Mouse (Mus musculus): ENCODE measurements around the gene Mfsd14a.

Gene Mfsd14a

DNA sequence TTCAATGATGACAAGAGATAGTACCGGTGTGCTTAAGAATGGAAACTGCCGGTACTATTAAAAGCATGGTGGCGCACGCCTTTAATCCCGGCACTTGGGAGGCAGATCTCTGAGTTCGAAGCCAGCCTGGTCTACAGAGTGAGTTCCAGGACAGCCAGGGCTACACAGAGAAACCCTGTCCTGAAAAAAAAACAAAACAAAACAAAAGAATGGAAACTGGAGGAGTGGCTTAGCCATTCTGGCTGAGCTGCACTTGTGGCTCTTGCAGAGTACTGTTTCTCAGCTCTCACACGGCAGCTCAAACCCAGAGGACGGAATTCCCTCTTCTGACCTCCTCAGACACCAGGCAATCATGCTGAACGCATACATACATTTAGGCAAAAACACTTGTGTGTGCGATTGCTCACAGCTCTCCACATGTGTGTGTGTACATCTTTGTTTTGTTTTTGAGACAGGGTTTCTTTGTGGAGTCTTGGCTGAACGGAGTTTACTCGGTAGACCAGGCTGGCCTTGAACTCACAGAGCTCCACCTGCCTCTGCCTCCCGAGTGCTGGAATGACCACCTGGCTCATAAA is 2.5 kb downstream of the Mfsd14a start:
- no peak for TF ChIP-seq GATA4 (IDR thresholded peaks at IDR 0.05; ENCODE audit: insufficient replicate concordance, low read length)

DNA sequence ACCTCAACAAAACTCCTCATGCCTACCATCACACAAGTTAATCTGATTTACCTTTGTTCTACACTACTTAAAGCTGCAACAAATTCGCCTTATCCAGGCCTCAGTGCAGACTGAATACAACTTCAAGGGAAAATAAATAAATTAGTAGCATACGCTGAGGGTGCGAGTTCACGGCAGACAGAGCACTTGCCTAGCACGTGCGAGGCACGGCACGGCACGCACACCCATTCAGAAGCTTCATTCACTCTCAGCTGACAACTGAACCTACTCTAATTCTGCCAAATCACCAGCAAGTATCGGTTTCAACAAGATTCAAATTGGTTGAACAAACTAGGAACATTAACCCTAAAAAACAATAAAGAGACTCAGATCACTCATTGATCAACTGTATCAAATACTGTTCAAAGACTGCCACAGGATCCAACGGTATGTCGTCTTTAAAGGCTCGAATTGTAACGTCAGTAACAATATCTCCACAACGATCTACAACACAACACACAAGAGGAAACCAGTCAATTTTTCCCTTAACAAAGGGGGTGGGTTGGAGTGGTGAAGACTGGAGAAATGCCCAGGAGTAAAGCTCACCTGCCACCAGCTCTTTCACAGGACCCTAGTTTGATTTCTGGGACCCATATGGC is 3.4 kb downstream of the Mfsd14a start:
- no peak for TF ChIP-seq GATA4 (IDR thresholded peaks at IDR 0.05; ENCODE audit: insufficient replicate concordance, low read length)

- TF ChIP-seq GATA4 (IDR thresholded peaks at IDR 0.05; ENCODE audit: insufficient replicate concordance, low read length) = no peak
These were observed 6.1 kb downstream of the Mfsd14a start for GRCm38 (mm10) chr3:116656184-116656965.

- TF ChIP-seq GATA4 (IDR thresholded peaks at IDR 0.05; ENCODE audit: insufficient replicate concordance, low read length) = no peak
These were observed 9.1 kb downstream of the Mfsd14a start for GRCm38 (mm10) chr3:116653278-116653945.

DNA sequence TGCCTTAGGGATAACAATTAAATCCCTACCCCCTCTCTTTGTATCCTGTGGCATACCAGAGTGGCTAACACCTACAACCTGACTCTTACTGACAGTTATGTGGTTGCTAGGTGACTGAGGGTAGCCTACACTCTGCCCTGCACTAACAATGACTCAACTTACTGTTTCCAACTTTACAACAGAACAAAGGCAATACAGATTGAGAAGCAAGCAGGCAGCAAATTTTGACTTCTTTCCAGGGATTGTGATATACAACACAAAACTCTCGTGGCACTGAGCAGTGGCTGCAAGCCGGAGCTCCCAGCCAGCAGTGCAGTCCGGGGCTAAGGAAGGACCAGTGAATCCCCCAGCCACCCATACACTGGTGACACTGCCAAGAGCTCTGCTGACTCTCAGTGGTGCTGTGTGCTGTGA is 10.4 kb downstream of the Mfsd14a start:
- no peak for TF ChIP-seq GATA4 (IDR thresholded peaks at IDR 0.05; ENCODE audit: insufficient replicate concordance, low read length)

GRCm38 (mm10) chr3:116650698-116651097 is 11.8 kb downstream of the Mfsd14a start:
- TF ChIP-seq GATA4 (IDR thresholded peaks at IDR 0.05; ENCODE audit: insufficient replicate concordance, low read length) = no peak

- no peak for TF ChIP-seq GATA4 (IDR thresholded peaks at IDR 0.05; ENCODE audit: insufficient replicate concordance, low read length)
These were observed 13.7 kb downstream of the Mfsd14a start for GRCm38 (mm10) chr3:116648805-116649204.

- TF ChIP-seq GATA4 (IDR thresholded peaks at IDR 0.05; ENCODE audit: insufficient replicate concordance, low read length) = no peak
These were observed 16.1 kb downstream of the Mfsd14a start for GRCm38 (mm10) chr3:116646387-116646786.

GRCm38 (mm10) chr3:116642373-116642772 is 20.1 kb downstream of the Mfsd14a start:
- no peak for TF ChIP-seq GATA4 (IDR thresholded peaks at IDR 0.05; ENCODE audit: insufficient replicate concordance, low read length)

- no peak for TF ChIP-seq GATA4 (IDR thresholded peaks at IDR 0.05; ENCODE audit: insufficient replicate concordance, low read length)
These were observed 20.6 kb downstream of the Mfsd14a start for GRCm38 (mm10) chr3:116641811-116642371.

DNA sequence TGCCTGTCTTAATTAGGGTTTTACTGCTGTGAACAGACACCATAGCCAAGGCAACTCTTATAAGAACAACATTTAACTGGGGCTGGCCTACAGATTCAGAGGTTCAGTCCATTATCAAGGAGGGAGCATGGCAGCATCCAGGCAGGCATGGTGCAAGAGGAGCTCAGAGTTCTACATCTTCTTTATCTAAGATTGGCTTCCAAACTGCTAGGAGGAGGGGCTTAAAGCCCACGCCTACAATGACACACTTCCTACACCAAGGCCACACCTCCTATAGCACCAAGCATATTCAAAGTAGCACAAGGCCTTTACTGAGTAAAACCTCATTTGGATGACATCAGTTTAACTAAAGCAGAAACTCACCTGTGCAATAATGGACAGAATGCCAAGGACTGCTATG is 22.5 kb downstream of the Mfsd14a start:
- no peak for TF ChIP-seq GATA4 (IDR thresholded peaks at IDR 0.05; ENCODE audit: insufficient replicate concordance, low read length)

DNA sequence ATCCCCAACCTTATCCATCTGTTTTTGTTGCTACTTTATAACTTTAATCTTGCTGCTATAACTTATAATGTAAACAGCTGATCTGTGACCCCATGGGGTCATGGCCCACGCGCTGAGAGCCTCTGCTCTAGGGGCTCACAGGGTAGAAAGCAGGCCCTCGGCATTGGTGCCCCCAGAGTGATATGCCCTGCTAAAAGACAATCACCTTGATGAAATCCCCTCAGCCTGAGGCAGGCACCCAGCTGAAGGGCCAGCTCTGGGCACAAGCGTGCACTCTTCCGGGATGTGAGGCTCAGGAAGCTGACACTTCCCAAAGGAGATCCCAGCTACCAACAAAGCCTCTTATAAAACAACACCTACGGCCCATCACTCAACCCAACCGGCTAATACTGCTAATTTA is 23.9 kb downstream of the Mfsd14a start:
- no peak for TF ChIP-seq GATA4 (IDR thresholded peaks at IDR 0.05; ENCODE audit: insufficient replicate concordance, low read length)

DNA sequence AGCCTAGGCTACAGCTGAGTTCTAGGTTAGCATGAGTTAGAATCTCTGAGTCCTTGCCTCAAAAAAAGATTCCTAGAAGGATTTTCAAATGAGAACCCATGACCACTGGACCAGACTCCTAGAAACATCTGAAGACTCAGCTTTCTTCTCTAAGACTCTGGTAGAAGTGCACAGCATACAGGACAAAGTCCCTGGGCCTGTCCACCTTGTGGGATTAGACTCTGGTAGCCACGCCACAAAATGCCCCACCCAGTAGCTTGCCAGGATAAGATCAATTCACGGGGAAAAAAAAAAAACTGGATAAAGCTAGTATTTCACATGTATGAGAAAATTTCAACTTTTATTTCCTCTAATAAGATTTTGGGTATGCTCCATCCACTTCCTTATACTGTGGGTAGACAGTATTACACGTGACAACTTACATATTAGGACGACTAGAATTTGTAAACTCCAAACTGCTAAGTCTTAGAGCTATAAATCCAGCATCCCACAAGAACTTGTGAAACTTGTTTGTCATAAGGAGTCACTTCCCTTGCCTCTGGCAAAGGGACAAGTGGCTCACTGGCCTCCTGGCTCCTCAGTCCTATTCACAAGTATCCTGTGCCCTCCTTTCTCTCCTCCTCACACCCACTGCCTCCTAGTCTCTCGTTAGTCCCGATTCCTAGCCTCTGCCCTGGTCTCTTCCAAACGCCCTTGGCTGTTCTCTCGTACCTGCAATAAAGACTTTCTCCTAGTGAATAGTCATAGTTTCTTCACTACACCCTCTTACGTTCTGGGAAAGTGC is 24.6 kb downstream of the Mfsd14a start:
- no peak for TF ChIP-seq GATA4 (IDR thresholded peaks at IDR 0.05; ENCODE audit: insufficient replicate concordance, low read length)

DNA sequence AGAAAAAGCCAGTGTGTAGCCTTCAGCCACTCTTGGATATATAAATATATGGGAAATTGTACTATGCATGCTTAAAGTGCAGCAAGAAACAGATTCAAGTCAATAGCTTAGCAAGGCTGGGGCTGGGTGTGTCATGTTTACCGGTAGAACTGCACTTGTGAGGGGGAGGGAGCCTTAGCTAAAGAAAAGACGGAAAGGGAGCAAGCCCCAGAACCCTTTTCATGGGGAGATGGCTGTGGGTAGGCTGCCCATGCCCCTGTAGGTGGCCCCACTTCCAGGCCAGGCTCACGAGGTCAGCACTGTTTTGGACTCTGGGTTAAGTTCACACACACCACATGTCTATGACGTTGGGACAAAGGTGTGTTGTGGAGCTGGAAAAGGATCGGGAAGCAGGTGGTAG is 26.7 kb downstream of the Mfsd14a start:
- TF ChIP-seq GATA4 (IDR thresholded peaks at IDR 0.05; ENCODE audit: insufficient replicate concordance, low read length) = no peak

GRCm38 (mm10) chr3:116634853-116635252 is 27.6 kb downstream of the Mfsd14a start:
- no peak for TF ChIP-seq GATA4 (IDR thresholded peaks at IDR 0.05; ENCODE audit: insufficient replicate concordance, low read length)
